Mouse (Mus musculus) B cell, adult 2 months (primary cell): ENCODE results near the gene Fam72a.

Experiments used
- DNase-seq, 2 experiments: peaks; one replicate each; pipeline ENCODE4 v3.0.0; 2022

The Fam72a gene

DNA sequence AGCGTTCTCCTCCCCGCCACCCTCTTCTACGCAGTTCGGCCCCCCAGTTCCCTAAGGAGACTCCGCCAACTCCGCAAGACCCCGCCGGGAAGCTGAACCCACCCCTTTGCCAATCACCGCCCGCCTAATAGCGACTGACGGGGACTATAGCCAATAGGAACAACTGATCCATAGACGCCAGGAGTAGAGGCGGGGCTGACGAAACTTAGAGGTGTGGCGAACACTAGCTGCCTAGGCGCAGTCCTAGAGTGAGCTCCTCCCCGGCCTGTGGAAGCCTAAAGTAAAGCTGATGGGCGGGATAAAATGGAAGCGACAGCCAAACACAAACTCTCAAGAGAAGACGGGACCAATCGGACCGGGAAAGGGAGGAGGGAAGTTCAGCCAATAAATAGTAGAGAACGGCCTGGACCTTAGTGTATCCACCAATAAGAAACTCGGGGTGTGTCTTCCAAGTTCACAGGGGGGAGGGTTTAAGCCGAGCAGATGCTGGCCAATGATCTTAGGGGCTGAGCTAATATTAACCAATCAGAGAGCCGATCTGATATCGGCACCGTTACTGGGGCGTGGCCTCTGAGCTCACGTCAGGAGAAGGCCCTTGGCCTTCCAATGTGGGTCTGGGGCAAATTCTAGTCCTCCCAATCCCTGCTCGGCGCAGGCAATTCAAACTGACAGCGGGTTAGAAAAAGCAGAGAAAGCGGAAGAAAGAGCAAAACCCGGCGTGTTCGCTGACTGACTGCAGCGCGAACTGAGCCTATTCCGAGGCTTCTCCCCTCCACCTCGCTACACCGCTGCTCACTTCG is at the start of gene Fam72a, which contains the start of gene Srgap2:
TSS of gene Fam72a (plus strand) at position 623 of the 800 bp plus-strand sequence.
TSS of gene Srgap2 (minus strand) at position 72 of the 800 bp plus-strand sequence.
- peak; percentile 93 to 96 for DNase-seq

GRCm38 (mm10) chr1:131478770-131479305 is 48.9 kb upstream of the Fam72a start:
- DNase-seq, result no peak

- DNase-seq, result peak in 1 of 2 experiments; percentile 15
Observed at GRCm38 (mm10) chr1:131481391-131481790, 46.3 kb upstream of the Fam72a start.

DNA sequence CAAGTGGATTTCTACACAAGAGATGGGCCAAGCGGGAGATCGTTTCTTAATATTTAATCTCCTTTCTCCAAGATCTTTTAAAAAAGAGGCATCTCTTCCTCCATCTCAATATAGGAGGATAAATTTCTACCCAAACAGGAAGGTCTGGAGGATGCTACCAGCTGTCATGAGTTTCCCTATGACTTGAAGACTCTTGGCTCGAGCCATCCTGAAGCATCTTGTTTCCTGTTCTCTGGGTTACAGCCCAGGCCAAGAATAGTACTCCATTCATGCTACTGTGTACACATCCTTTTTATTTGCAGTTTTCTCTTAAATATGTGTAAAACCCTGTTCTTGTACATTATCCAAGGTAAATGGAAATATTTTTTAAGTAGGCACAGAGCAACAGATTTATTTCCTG is 45.5 kb upstream of the Fam72a start:
- no peak for DNase-seq

DNA sequence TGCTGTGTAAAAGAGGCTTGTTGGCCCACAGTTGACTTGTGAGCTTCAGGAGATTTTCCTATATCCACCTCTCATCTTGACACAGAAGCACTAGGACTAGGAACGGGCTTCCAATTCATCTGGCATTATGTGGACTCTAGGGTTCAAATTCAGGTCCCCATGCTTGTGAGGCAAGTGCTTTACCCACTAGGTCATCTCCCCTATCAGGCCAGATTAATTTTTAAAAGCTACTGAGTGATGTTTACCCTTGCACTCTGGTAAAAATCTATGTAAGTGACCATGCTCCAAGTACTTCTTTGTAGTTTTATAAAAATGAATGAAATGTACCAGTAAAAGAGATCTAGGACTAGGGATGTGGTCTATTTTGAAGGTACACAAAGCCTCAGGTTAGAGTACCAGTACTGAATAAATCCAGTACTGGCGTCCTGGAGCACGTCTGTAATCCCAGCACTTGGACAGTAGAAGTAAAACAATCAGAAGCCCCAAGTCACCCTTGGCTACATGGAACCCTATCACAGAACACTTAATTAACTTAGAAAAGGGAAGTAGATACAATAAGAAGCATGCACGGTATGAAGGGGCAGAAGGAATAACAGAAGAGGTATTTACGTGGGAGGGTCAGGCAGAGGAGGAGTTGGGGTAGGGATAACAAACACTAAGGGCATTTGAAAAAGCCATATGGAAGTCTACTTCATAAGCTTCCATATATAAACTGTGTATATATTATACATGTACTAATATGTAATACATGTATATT is 41.4 kb upstream of the Fam72a start:
- DNase-seq, result no peak

DNA sequence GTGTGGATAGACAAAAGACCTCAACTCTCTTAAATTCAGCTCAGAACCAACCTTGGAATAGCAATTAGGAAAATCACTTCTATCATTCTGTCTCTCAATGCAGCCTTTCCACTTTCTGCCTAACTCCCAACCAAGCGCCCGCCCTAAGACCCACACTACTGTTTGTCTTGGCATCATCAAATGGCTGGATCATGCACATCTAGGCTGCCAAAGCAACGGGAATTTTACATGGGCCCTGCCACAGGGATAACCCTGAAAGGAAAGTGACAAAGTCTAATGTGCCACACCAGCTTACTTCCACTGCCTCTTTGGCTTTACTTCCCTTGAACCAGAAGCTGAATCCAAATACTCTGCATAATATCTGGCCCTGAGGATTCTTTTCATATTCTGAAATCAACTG is 38.4 kb upstream of the Fam72a start:
- no peak for DNase-seq

- DNase-seq, result no peak
Observed at GRCm38 (mm10) chr1:131491579-131491978, 36.1 kb upstream of the Fam72a start.

- DNase-seq, result peak; percentile 36 to 37
Observed at GRCm38 (mm10) chr1:131492360-131492759, 35.3 kb upstream of the Fam72a start.

DNA sequence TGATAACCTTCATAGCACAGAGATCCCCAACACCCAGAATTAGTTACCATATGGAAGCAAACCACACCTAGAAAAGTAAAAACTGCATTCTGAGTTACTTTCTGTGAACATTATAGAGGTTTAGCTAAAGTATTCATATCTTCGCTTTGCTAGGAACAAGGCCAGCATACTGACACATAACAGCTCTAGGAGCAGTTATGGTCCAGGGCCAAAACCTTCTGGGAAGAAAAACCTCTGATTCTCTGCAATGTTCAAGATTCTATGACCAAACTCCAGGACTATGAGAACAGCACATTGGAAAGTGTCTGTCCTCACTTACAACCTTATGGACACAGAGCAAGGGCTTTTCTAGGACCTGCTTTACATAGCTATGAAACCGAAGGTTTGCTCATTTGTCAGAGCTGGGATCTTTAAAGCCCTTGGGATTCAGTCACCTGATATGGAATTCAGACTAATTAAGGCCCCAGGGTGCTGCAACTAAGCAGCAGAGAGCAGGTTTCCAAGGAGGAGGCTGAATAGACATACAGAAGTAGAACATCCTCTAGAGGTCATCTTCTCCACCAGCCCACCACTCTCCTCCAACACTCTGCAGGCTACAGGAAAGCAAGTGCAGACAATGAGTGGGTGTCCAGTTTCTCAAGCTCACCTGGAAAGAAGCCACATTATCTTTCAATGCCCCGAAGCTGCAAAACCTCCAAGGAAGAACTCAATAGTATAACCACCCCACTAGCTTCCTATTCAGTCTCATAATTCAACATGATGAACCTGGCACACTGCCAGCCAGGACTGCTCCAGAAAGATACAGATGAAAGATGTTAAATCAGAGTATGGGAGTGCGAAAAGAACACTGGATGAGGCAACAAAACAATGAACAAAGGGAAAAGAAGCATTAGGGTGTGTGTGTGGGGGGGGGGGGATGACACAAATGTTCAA is 33.5 kb upstream of the Fam72a start:
- DNase-seq, result no peak

- DNase-seq, result no peak
Observed at GRCm38 (mm10) chr1:131498231-131498630, 29.5 kb upstream of the Fam72a start.

DNA sequence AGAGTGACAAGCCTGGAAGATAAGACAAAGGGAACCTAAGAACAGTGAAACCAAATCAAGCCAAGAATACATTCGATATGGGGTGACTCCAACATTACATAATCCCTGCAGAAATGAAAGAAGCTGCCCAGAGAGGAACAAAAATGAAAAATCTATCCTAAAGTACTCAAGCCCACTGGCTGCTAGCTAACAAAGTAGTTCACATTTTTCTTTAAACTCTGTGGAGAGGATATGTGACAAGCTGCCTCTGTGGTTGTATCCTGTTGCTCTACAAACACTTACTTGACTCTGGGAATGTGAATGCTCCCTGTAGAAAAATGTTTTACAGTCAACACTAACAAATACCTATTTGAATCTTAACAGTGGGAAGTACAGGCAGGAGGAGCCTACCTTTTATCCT is 26.0 kb upstream of the Fam72a start:
- DNase-seq, result no peak

- no peak for DNase-seq
Observed at GRCm38 (mm10) chr1:131511131-131511530, 16.6 kb upstream of the Fam72a start.

GRCm38 (mm10) chr1:131511661-131512500 is 15.8 kb upstream of the Fam72a start:
- no peak for DNase-seq

DNA sequence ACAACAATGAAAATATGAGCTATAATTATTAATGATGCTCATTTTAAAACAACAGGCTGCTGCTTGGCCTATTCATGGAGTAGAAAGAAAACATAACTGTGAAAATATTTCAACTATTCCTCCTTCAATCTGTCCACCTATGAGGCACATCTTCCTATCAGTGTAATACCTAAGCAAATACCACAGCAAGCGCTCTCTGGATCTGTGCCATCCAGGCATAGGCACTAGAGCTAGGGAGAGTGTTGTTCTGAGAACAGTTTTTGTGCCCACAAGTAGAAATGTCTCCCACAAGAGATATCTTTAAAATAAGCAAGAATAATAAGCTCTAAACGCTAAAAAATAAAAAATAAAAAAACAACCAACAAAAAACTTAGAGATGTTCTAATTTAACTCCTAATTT is 14.6 kb upstream of the Fam72a start:
- no peak for DNase-seq

GRCm38 (mm10) chr1:131514197-131514596 is 13.5 kb upstream of the Fam72a start:
- no peak for DNase-seq

- no peak for DNase-seq
Observed at GRCm38 (mm10) chr1:131516588-131516987, 11.1 kb upstream of the Fam72a start.

- DNase-seq, result no peak
Observed at GRCm38 (mm10) chr1:131523794-131524193, 3.9 kb upstream of the Fam72a start.

GRCm38 (mm10) chr1:131525101-131525585 is 2.6 kb upstream of the Fam72a start:
- DNase-seq, result peak; percentile 52 to 56

DNA sequence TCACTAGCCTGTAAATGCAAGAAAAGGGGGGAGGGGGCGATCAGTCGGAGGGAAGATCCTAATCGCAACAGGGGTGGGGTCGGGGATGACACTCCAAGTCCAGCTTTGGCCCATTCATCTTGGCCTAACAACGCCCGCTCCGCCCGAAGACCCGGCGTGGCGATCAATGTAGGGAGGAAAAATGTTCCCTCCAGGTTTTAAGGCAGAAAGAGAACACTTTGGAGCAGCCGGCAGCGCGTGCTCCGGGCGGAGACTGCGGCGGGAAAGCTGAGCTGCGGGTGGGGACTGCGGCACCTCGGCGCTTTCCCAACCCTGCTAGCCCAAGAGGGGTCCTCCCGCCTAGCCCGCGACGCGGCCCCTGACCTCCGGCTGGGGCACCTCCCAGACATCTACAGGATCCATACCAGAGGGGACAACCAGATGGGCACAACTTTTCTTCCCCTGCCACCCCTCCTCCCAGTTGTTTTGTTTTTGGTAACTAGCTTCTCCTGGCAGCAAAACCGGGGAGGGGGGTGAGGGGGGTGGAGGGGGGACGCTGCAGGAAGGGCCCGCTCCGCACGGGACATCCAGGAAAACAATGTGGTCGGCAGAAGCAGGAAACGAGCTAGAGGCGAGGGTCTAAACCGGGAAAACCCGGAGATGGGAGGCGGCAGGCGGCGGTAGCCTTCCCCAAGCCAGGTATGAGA is 2.0 kb upstream of the Fam72a start:
- DNase-seq, result peak; percentile 19 to 20

GRCm38 (mm10) chr1:131526371-131527270 is 1.1 kb upstream of the Fam72a start:
- peak; percentile 43 to 60 for DNase-seq
